Mouse (Mus musculus): ENCODE measurements around the gene Tldc2. TPM values are rescaled to one million over a fixed set of nuclear protein-coding genes. Genes with fewer than 3 reads are reported as not detected.

The Tldc2 gene
- not detected for total RNA-seq (2021)
- long read RNA-seq, result 0 reads

DNA sequence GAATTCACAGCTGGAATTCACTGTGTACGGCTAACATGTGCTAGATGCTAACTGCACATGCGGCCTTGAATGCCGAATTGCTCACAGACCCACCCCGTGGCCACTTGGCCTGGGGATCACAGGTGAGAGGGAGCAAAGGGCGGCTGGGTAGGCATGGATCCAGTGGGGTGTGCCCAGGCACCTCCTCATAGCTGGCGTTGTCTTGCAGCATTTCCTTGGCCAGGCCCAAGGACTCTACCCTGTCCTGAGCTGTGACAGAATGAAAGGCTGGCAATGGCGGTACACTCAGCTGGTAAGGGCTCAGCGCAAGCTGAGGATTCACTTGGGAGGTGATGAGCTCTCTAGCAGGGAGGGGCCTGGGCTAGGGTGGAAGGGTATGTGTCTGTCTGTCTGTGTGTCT, at the start of gene Tldc2:
TSS of gene Tldc2 (plus strand) at position 260 of the 400 bp plus-strand sequence.
- DNase-seq (ENCODE audit: low spot score in 2 of 2), result no peak

DNA sequence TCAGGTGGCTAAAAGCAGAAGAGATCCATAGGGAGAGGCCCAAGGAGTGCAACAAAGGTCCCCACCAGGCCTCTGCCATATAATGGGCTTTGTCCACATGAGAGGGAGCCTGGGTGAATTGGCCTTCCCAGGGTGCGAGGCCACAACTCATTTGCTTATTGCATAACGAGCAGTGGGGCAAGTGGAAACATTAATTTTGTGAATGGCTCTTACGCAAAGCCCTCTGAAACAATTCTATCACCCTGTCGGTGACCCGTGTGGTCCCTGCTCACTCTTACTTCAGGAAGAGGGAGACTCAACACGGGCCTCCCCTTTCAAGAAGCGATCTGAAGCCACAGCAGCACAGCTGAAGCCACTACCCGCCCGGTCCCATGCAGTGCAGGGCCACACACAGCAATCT, 49.6 kb upstream of the Tldc2 start:
- DNase-seq (ENCODE audit: low spot score in 2 of 2), result no peak

DNA sequence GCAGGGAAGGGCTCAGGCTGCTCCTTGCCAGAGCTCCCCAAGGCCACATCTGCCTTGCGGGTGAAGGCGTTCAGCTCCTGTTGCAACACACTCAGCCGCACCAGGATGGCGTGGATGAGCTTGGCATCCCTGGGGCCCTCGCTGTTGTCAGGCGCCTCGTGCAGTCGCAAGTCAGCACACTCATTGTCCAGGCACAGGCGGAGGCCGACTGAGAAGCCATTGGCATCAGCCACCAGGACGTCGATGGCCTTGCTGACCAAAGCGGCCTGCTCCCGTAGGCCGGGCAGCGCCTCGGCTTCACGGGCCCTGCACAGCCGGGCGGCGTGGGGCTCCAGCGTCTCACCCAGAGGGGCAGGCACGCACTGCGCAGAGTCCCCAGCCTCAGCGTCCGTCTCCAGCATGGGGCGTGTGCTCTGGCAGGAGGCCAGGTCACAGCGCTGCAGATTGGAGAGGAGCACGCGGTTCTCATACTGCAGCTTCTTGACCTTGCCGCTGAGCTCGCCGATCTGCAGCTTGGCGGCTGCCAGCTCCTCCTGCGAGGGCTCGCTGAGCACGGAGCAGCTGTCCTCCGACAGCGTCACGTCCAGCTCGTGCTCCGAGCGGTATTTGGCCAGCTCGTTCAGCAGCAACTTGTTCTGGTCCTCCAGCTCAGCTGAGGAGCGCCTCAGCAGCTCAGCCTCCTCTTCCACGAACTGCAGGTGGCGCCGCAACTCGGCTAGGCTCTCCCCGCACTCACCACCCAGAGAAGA, 46.8 kb upstream of the Tldc2 start:
- DNase-seq (ENCODE audit: low spot score in 2 of 2), result no peak

DNA sequence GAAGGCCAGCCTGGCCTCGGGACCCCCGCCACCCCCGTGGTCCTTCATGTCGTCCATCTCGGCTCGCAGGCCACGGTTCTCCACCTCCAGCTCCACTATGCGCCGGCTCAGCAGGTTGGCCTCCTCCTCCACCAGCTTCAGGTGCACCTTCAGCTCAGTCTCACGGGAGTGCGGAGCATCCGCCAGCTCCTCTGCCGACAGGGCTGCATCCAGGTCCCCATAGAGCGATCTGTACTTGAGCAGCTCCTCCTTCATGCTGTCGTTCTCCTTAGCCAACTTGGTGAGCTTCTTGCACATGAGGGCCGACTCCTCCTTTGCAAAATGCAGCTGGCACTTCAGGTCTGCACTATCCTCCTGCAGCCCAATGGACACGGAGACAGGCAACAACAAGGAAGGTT, 46.2 kb upstream of the Tldc2 start:
- no peak for DNase-seq (ENCODE audit: low spot score in 2 of 2)

DNA sequence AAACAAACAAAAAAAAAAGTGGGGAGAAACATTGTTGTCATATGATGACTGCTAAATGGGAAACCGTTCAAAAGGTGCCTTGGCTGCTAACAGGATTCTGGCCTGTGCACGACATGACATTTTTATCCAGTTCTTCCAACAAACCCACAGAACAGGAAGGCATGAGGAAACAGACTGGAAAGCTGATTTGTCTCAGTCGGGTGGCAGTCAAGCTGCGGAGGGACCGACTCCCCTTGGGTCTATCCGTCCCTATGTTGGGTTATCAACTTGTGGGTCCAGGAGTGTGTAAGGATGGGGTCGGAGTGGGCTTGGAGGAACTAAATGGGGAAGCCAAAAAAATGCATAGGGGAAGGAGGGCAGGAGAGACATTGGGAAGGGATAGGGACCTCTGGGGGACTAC, 45.4 kb upstream of the Tldc2 start:
- no peak for DNase-seq (ENCODE audit: low spot score in 2 of 2)

DNA sequence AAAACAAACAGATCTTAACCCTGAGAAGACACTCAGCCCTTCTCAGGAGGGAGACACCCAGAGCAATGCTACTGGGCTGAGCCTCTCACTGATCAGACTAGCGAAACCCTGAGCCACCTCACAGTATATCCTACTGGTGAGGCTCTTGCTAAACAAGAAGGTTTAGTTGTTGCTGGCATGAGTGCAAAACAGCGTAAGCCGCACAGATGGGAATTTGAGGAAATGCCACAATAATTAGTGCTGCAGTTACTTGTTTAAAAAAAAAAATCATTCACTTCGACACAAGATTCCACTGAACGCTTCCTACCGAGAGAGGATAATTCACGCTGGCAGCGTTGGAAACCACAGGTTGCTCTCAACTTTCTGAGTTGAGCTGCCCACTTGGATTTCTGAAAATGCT, 43.3 kb upstream of the Tldc2 start:
- peak; percentile 64 to 84 for DNase-seq (ENCODE audit: low spot score in 2 of 2)

DNA sequence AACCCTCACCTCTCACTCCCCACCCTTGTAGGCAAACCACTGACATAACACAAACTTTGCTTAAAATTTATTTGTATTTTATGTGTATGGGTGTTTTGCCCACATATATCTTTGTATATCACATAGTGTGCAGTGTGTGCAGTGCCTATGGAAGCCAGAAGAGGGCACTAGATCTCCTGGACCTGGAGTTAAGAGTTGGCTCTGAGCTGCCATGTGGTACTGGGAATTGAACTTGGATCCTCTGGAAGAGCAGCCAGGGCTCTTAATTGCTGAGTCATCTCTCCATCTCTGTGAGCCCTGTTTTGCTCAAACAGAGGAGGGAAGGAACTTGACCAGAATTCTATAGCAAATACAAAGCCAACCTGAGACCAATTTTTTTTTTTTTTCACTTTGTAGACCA, 42.9 kb upstream of the Tldc2 start:
- DNase-seq (ENCODE audit: low spot score in 2 of 2), result no peak

DNA sequence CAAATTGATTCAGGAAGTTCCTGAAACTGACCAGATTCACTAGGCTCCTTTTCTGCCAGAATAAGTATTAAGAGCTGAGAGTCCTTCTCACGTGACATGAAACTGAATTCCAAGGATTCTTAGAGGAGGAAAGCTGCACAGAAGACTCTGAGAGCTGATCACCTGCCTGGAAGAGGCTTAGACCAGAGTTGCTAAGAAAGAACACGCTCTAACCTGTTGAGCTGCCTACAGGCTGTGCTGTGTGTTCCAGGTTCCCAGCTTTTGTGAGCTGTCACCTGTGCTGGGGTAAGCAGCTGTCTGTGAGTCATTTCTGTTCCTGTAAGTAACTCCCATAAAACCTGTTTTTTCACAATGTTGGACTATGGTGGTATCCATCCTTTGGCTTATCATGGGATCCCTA, 40.9 kb upstream of the Tldc2 start:
- DNase-seq (ENCODE audit: low spot score in 2 of 2), result no peak

DNA sequence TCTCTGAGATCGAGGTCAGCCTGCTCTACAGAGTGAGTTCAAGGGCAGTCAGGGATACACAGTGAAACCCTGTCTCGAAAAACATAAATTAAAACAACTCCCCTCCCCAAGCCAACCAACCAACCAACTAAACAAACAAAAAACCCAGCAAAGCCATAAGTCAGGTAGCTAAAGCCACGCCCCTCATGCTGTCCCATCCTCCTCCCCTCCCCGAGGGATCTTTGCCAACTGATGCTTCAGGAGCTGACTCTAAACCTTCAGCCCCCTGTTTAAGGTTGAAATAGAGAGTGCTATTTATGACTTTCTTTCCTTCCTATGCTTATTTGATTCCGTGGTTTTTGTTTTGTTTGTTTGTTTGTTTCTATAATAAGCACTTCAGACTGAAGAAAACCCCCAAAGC, 39.9 kb upstream of the Tldc2 start:
- DNase-seq (ENCODE audit: low spot score in 2 of 2), result no peak

DNA sequence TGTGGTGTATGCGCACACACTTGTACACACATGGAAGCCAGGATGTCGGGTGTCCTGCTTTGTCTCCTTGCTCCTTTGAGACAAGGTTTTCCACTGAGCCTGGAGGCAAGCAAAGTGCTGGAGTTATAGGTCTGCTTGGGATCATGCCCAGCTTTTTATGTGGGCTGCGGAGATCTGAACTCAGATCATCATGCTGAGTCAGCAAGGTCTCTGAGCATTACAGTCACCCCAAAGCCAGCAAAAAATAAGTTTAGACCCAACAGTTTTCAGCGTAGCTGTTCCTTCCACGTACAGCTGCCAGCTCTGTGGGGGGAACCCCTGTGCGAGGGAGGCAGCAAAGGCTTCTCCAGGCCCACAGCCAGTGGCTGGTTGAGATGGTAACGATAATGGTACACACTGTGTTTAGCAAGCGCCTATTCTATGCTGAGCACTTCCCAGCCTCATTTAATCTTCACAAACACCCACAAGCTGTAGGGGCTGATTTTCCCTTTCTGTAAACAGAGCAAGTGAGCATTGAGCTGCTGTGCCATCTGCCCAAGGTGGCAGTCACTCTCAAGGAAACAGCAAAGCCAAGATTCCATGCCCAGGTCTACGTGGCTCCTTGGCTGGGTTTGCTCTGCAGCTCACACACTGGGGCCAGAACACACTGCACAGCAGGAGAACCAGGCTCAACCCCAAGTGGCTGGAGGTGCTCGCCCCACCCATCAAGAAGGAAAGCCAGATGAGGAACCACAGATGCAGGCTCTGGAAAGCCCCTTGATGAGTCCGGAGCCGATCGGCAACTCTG, 38.3 kb upstream of the Tldc2 start:
- peak; percentile 82 to 88 for DNase-seq (ENCODE audit: low spot score in 2 of 2)

DNA sequence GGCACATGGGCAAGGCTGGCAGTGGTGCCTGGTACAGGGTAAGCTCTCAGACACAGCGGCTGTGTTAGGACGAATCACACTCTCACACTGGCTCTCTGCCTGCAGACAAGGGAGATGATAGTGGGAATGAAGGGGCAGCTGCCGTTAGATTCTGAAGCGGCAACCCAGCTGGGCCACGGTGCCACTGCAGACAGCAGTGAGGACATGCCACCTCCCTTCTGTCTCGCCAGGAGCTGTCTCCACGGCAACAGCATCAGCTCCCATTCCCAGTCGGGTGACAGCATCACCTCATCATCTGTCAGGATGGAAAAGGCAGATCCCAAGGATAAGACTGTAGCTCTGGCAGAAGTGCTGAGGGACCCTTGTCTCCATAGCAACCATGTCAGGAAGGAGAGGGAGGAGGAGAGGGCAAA, 37.0 kb upstream of the Tldc2 start:
- DNase-seq (ENCODE audit: low spot score in 2 of 2), result peak in 1 of 2 experiments; percentile 73

DNA sequence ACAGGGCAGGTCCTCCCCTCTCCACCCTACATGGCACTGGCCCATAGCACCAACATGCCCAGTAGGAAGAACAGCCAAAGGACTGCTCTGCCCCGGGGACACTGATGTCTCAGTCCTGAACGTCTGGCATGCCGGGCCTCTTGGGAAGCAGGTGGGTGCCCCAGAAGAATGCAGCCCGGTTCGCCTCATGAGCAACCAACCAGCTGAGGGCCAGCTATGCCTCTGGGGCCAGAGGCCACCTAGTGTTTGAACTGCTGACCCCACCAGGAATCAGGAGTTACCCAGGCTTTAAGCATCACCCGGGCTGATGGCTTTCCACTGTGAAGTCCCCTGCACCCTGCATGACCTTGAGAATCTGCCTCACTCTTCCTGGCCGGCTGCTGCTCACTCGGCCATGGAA, 34.4 kb upstream of the Tldc2 start:
- DNase-seq (ENCODE audit: low spot score in 2 of 2), result no peak

DNA sequence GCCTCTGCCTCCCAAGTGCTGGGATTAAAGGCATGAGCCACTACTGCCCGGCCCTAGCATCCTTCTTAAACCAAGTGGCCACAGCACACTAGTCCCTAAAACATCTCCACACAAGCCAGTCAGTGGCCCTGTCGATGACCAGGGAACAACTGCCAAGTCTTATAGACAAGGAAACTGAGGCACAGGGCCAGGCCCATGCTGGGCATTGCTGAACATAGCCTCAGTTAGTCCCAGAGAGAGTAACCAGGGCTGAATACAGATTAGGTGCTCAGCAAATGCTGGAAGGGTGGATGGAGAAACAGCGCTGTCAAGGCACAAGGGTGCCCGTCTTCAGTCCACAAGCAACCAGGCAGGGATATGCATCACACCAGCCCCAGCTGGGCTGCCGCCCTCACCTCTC, 33.7 kb upstream of the Tldc2 start:
- DNase-seq (ENCODE audit: low spot score in 2 of 2), result no peak

DNA sequence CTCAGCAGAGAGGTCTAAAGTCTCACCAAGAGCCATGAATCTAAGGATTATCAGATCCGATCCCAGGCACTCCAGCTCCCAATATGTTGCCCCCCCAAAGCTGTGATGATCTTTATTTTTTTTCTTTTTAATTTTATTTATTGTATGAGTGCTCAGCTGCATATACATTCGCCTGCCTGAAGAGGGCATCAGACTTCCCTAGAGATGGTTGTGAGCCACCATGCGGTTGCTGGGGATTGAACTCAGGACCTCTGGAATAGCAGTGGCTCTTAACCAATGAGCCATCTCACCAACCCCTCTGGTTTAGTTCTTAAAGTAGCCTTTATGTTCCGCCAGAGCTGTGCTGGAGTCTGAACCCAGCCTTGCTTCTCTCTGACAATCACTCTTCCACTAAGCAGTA, 33.1 kb upstream of the Tldc2 start:
- no peak for DNase-seq (ENCODE audit: low spot score in 2 of 2)

DNA sequence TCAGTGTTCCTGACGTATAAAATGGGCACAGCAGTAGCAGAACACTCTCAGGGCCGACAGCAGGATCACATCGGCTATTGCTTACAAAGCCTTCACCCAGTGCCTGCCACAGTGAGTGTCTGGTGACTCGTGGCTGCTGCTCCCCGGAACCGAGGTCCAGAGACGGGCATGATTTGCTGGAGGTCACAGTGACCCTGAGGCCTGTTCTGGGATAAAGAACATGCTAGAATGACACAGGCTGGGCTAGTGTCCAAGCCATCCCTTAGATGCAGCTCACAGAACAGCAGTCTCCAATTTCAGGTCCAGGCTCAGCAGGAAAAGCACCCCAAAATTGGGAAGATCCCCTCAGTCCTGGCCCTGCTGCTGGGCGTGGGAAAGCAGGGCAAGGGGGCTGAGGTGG, 32.6 kb upstream of the Tldc2 start:
- DNase-seq (ENCODE audit: low spot score in 2 of 2), result no peak

DNA sequence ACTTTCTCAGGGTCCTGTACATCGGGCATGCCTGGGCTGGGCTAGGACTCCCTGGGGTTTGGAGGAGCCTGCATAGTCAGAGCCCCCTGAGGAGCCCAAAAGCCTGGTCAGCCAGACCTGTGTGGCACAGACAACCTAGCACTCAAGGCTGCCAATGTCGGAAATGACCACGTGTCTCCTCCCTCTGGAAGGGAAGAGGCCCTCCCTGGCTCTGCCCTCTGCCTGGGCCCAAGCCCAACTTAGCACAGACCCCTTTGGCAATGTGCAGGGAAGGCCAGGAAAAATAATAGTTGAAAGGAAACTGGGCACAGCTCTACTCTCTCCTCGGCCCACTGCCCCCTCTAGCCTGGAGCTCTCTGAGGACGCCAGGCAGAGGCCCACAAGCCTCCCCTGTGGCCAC, 32.0 kb upstream of the Tldc2 start:
- DNase-seq (ENCODE audit: low spot score in 2 of 2), result peak in 1 of 2 experiments; percentile 58

DNA sequence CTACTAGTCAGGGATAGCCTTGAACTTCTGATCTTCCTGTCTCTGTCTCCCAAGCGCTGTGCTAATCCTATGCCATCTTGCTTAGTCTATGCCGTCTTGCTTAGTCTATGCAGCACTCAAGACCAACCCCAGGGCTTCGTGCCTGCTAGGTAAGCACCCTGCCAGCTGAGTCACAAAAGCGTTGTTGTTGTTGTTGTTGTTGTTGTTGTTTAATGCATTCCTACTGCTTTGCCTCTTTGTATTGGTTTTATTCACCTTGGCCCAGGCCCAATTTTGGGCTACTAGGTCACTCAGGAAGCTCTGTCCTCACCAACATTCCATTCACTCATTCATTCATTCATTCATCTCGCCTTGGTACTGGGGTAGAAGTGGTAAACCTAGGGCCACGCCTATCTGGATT, 31.1 kb upstream of the Tldc2 start:
- DNase-seq (ENCODE audit: low spot score in 2 of 2), result no peak

DNA sequence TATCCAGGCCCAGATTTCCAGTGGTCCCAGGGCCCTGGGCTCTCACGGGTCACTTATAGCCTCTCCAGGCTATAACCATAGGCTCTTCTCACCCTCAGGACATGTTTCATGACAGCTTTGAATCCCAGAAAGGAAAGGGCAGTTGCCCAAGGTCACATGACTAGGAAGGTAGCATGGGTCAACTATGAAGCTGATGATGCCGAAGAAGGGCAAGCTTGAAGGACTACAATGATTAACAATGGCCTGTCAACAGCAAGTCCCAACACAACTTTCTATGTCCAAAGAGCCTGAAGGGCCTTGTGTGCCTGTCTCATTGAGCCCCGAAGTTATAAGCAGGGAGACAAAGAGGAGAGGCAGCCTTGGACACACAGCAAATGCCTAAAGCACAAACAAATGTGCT, 29.7 kb upstream of the Tldc2 start:
- DNase-seq (ENCODE audit: low spot score in 2 of 2), result no peak

DNA sequence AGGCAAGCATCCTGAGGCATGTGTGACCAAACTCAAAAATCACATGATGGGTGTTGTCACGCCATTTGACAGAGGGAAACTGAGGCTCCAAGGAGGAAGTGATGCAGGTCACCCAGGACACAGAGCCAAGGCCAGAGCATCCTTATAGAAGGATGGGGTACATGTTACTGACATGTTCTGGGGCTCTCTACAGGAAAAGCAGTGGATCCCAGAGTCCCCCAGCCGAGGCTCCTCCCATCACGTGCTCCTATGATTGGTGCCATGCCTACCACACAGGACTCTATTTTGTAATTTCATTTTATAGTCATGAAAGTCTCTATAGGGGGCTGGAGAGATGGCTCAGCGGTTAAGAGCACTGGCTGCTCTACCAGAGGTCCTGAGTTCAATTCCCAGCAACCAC, 29.1 kb upstream of the Tldc2 start:
- DNase-seq (ENCODE audit: low spot score in 2 of 2), result no peak

DNA sequence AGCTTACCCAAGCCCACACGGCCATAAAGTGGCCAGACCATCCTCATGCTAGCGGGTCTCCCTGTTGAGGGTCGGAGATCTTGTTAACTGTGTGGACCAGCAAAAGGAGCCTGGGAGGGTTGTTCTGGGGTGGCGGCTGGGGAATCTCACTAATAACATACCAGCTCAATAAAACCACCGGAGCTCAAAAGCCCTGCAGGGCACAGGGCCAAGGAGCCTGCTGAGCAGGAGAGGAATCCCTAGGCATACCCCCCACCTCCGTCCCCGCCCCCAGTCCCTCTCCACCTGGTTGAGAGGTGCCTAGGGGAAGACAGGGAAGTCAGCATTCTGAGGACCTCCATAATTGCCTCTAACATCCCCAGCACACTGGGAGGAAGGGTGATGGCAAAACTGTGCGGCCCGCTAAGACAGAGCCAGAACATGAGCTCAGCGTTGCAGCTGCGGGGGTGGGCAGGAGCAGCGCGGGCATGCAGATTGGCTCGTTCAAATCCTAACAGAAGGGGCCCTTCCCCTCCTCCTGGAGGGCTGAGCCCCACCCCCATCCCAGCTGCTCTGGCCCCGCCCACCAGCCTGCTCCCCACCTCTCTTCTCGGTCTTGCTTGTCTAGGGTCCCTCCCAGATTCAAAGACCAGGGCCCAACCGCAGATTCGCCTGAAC, 28.4 kb upstream of the Tldc2 start:
- DNase-seq (ENCODE audit: low spot score in 2 of 2), result peak; percentile 83 to 95

DNA sequence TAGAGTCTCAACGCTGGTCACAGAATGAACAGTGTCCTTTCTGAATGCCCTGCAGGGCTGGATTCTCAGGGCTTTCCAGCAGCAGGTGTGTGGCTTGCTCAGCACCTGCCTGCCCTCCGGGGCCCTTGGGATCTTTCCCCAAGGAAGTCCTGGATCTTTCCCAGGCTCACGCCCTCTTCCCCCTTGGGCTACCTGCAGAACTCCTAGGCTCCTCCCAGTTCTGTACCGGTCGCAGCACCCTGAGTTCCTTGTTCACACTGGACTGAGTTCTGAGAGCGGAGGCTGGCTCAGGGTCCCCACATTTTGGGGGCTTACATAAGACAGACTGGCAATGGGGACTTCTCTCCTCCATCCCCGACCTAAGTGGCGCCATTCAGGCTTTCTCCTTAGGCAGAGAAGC, 27.7 kb upstream of the Tldc2 start:
- no peak for DNase-seq (ENCODE audit: low spot score in 2 of 2)

DNA sequence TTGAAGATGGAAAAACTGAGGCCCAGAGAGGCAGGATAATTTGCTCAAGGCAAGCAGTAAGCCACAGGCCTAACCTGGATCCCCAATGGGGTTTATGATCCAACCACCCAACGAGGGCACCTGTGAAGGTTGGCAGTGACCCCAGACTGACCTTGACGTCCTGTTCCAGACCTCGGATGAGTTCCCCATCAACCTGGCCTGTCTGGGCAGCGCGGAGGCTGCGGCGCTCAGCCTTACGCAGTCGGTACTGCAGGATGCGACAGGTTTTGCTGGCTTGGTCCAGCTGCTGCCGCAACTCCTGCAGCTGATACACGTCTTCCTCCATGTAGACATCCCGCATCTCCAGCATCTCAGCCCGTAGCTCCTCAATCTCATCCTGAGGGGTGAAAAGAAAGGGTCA, 26.8 kb upstream of the Tldc2 start:
- no peak for DNase-seq (ENCODE audit: low spot score in 2 of 2)

All from layer of hippocampus, adult 18-20 months (tissue).